Mouse (Mus musculus): ENCODE measurements around the gene Akp3.

DNA sequence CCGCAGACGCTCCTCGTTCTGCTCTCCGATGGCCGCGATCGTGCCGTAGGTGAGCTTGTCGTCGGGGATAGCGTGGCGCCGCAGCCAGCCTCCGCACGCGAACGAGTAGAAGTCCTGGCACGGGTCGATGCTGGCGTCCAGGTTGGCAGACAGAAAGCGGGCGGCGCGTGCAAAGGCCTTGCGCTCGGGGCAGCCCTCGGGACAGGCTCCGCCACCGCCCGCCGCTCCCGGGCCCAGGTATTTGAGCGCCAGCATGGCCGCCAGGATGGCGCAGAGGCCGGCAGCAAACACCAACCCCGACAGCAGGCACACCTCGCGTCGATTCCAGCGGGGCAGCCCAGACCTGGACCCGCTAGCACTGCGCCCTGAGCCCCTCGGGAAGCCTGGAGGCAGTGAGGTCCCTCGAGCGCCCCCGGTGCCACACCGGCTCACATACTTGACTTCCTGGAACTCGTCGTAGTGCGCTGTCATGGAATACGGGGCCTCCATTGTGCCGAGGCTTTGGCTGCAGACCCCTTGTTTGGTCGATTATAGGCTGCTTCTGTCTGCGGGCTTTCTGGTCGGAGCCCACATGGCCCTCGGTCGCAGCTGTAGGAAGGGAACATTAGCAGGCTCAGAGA is 29.8 kb downstream of the Akp3 start:
- TF ChIP-seq CTCF (IDR thresholded peaks at IDR 0.05) (no peak), EP300 (IDR thresholded peaks at IDR 0.05) (no peak)

Measured in lung, postnatal 0 days (tissue).